Mouse (Mus musculus) cerebral cortex, adult 2 months (tissue): ENCODE data around the gene Fam169a.

Experiments used
- WGBS: fragments of 180-500 bp; shearing (Covaris S2); methylation state at CpG from one replicate; pipeline ENCODE4 v1.1.7; 2018; 5-methylcytosine and 5-hydroxymethylcytosine counted together

Fam169a gene

DNA sequence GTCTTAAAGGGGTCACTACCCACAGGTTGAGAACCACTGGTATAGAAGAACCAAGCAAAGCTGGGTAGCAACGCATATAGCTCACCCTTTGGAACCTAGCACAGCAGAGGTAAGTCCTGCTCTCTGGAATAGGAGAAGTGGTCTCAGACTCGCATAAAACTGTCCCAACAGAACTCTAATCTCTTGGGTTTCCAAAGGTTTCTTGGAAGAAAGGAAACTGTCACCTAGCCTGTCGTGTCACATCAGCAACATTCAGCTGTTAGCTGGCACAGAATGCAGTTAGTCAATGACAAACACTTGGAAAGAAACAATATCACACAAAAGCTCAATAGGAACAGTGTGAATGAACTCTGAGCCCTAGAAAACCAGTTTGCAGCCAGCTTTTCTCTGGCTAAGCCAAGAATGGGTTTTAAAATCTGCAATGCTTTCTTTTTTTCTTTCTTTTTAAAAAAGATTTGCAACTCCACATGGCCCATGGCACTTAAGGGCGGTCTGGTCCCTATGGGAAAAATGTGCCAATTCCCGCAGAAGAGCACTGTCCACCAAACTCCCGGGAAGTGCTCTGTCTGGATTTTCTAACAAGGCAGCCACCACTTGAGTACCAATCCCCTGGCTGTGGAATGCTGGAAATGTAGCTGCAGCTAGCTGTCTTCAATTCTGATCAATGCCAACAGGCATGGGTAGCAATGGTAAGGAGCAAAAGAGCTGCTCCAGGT, 113.2 kb downstream of the Fam169a start:
- WGBS, result 63% methylated on average over 6 of the region's 6 CpGs
